Mouse (Mus musculus): ENCODE measurements around the gene Foxo4. TPM values are rescaled to one million over a fixed set of nuclear protein-coding genes. Genes with fewer than 3 reads are reported as not detected.

The Foxo4 gene
- 1.3 and 1.7 TPM in 2 replicates for polyA plus RNA-seq (2014; fragmentation: Nextera tagmentation; extraction: Ambion mirVana)

GRCm38 (mm10) chrX:101253952-101254729 lies at the start of gene Foxo4:
Gene Foxo4, plus strand, starts transcription at chrX:101254528.
- H3K27ac ChIP-seq (ENCODE audit: low read depth, low read length) = no peak within 1 kb of the TSS
- peak within 1 kb of the TSS; percentile 75 for H3K4me2 ChIP-seq
- H3K4me3 ChIP-seq (ENCODE audit: low read depth, low read length) = peak within 1 kb of the TSS; percentile 49
- H3K9me3 ChIP-seq (ENCODE audit: control insufficient read depth, low read length) = no peaks in the 10 kb centered on the region
- peak; percentile 97 for DNase-seq (ENCODE audit: low spot score, missing footprints)
- peak; percentile 90 for ATAC-seq (ENCODE audit: low FRiP score)
- H3K4me1 ChIP-seq (ENCODE audit: control insufficient read depth, insufficient read depth, low read length) = no peaks in the 10 kb centered on the region
- H3K36me3 ChIP-seq (ENCODE audit: control insufficient read depth, insufficient read depth, low read length) = no peaks in the 10 kb centered on the region
- peak within 1 kb of the TSS; percentile 54 for H3K9ac ChIP-seq (ENCODE audit: low read length)
- H3K27me3 ChIP-seq (ENCODE audit: control insufficient read depth, insufficient read depth, low read length) = no peaks in the 10 kb centered on the region
- 21% methylated on average over 47 of the region's 47 CpGs for WGBS

GRCm38 (mm10) chrX:101221834-101222795 lies 32.2 kb upstream of the Foxo4 start, which contains the start of gene Snx12:
Gene Snx12, minus strand, starts transcription at chrX:101222563.
- Histone ChIP-seq H3K4me3 (ENCODE audit: low read depth, low read length) (peak within 1 kb of the TSS; percentile 44), H3K36me3 (ENCODE audit: control insufficient read depth, insufficient read depth, low read length) (no peaks in the 10 kb centered on the region), H3K27me3 (ENCODE audit: control insufficient read depth, insufficient read depth, low read length) (peaks cover 6% of the 10 kb centered on the region), H3K27ac (ENCODE audit: low read depth, low read length) (peak within 1 kb of the TSS; percentile 60), H3K9ac (ENCODE audit: low read length) (peak within 1 kb of the TSS; percentile 53), H3K4me2 (peak within 1 kb of the TSS; percentile 53), H3K9me3 (ENCODE audit: control insufficient read depth, low read length) (no peaks in the 10 kb centered on the region), H3K4me1 (ENCODE audit: control insufficient read depth, insufficient read depth, low read length) (peaks cover 3% of the 10 kb centered on the region; the same call in 1 of the 2 replicates)
- ATAC-seq (ENCODE audit: low FRiP score) (peak; percentile 98), DNase-seq (ENCODE audit: low spot score, missing footprints) (peak; percentile 99)
- WGBS = 15% methylated on average over 55 of the region's 55 CpGs

GRCm38 (mm10) chrX:101222796-101223162 lies 31.5 kb upstream of the Foxo4 start:
- ATAC-seq (ENCODE audit: low FRiP score) (no peak), DNase-seq (ENCODE audit: low spot score, missing footprints) (no peak)
- Histone ChIP-seq H3K9ac (ENCODE audit: low read length) (peak overlapping the region; percentile 24; the same call in 1 of the 2 replicates), H3K4me3 (ENCODE audit: low read depth, low read length) (peak overlapping the region; percentile 44), H3K9me3 (ENCODE audit: control insufficient read depth, low read length) (no peaks in the 10 kb centered on the region), H3K4me1 (ENCODE audit: control insufficient read depth, insufficient read depth, low read length) (peaks cover 3% of the 10 kb centered on the region; the same call in 1 of the 2 replicates), H3K4me2 (peak overlapping the region; percentile 42), H3K27ac (ENCODE audit: low read depth, low read length) (no peak overlapping the region), H3K36me3 (ENCODE audit: control insufficient read depth, insufficient read depth, low read length) (no peaks in the 10 kb centered on the region), H3K27me3 (ENCODE audit: control insufficient read depth, insufficient read depth, low read length) (peaks cover 7% of the 10 kb centered on the region)
- 19% methylated on average over 7 of the region's 7 CpGs for WGBS

GRCm38 (mm10) chrX:101245011-101245410 lies 9.3 kb upstream of the Foxo4 start:
- Histone ChIP-seq H3K9me3 (ENCODE audit: control insufficient read depth, low read length) (no peaks in the 10 kb centered on the region), H3K27me3 (ENCODE audit: control insufficient read depth, insufficient read depth, low read length) (no peaks in the 10 kb centered on the region), H3K27ac (ENCODE audit: low read depth, low read length) (no peak overlapping the region), H3K36me3 (ENCODE audit: control insufficient read depth, insufficient read depth, low read length) (no peaks in the 10 kb centered on the region), H3K4me1 (ENCODE audit: control insufficient read depth, insufficient read depth, low read length) (no peaks in the 10 kb centered on the region), H3K9ac (ENCODE audit: low read length) (no peak overlapping the region), H3K4me3 (ENCODE audit: low read depth, low read length) (no peak overlapping the region), H3K4me2 (no peak overlapping the region)
- no peak for DNase-seq (ENCODE audit: low spot score, missing footprints)
- no peak for ATAC-seq (ENCODE audit: low FRiP score)
- WGBS = 33% methylated on average over 1 of the region's 1 CpGs

GRCm38 (mm10) chrX:101254740-101255139 lies 412 bp downstream of the Foxo4 start:
- peak; percentile 86 for DNase-seq (ENCODE audit: low spot score, missing footprints)
- H3K9ac ChIP-seq (ENCODE audit: low read length) = peak overlapping the region; percentile 54
- no peaks in the 10 kb centered on the region for H3K36me3 ChIP-seq (ENCODE audit: control insufficient read depth, insufficient read depth, low read length)
- no peak overlapping the region for H3K27ac ChIP-seq (ENCODE audit: low read depth, low read length)
- ATAC-seq (ENCODE audit: low FRiP score) = peak; percentile 9; the same call in 1 of the 2 replicates
- H3K4me3 ChIP-seq (ENCODE audit: low read depth, low read length) = peak overlapping the region; percentile 49
- H3K4me2 ChIP-seq = peak overlapping the region; percentile 75
- H3K4me1 ChIP-seq (ENCODE audit: control insufficient read depth, insufficient read depth, low read length) = no peaks in the 10 kb centered on the region
- no peaks in the 10 kb centered on the region for H3K27me3 ChIP-seq (ENCODE audit: control insufficient read depth, insufficient read depth, low read length)
- H3K9me3 ChIP-seq (ENCODE audit: control insufficient read depth, low read length) = no peaks in the 10 kb centered on the region
- WGBS = 7% methylated on average over 26 of the region's 26 CpGs

- no peaks in the 10 kb centered on the region for H3K9me3 ChIP-seq (ENCODE audit: control insufficient read depth, low read length)
- H3K27me3 ChIP-seq (ENCODE audit: control insufficient read depth, insufficient read depth, low read length) = no peaks in the 10 kb centered on the region
- H3K4me1 ChIP-seq (ENCODE audit: control insufficient read depth, insufficient read depth, low read length) = peaks cover 3% of the 10 kb centered on the region
- H3K4me2 ChIP-seq = no peak overlapping the region
- WGBS = 82% methylated on average over 13 of the region's 13 CpGs
- DNase-seq (ENCODE audit: low spot score, missing footprints) (no peak), ATAC-seq (ENCODE audit: low FRiP score) (no peak)
- H3K27ac ChIP-seq (ENCODE audit: low read depth, low read length) = no peak overlapping the region
- no peak overlapping the region for H3K4me3 ChIP-seq (ENCODE audit: low read depth, low read length)
- H3K9ac ChIP-seq (ENCODE audit: low read length) = no peak overlapping the region
- H3K36me3 ChIP-seq (ENCODE audit: control insufficient read depth, insufficient read depth, low read length) = no peaks in the 10 kb centered on the region
These were observed 2.3 kb downstream of the Foxo4 start for GRCm38 (mm10) chrX:101256603-101257002.

GRCm38 (mm10) chrX:101260441-101261325 lies 6.4 kb downstream of the Foxo4 start:
- peak; percentile 85 for DNase-seq (ENCODE audit: low spot score, missing footprints)

GRCm38 (mm10) chrX:101263892-101264291 lies 9.6 kb downstream of the Foxo4 start, which contains the start of gene Gm614:
Gene Gm614, minus strand, starts transcription at chrX:101263992.
- H3K4me3 ChIP-seq (ENCODE audit: low read depth, low read length) = no peak within 1 kb of the TSS
- ATAC-seq (ENCODE audit: low FRiP score) (no peak), DNase-seq (ENCODE audit: low spot score, missing footprints) (no peak)
- H3K27me3 ChIP-seq (ENCODE audit: control insufficient read depth, insufficient read depth, low read length) = no peaks in the 10 kb centered on the region
- H3K27ac ChIP-seq (ENCODE audit: low read depth, low read length) = no peak within 1 kb of the TSS
- H3K36me3 ChIP-seq (ENCODE audit: control insufficient read depth, insufficient read depth, low read length) = no peaks in the 10 kb centered on the region
- WGBS = 85% methylated on average over 1 of the region's 1 CpGs
- H3K9me3 ChIP-seq (ENCODE audit: control insufficient read depth, low read length) = no peaks in the 10 kb centered on the region
- H3K4me1 ChIP-seq (ENCODE audit: control insufficient read depth, insufficient read depth, low read length) = peaks cover 3% of the 10 kb centered on the region
- H3K9ac ChIP-seq (ENCODE audit: low read length) = no peak within 1 kb of the TSS
- H3K4me2 ChIP-seq = no peak within 1 kb of the TSS

More at GRCm38 (mm10) chrX:101260441-101261325, 6.4 kb downstream of the Foxo4 start:
- Histone ChIP-seq H3K4me1 (ENCODE audit: control insufficient read depth, insufficient read depth, low read length) (peaks cover 3% of the 10 kb centered on the region), H3K27me3 (ENCODE audit: control insufficient read depth, insufficient read depth, low read length) (no peaks in the 10 kb centered on the region), H3K36me3 (ENCODE audit: control insufficient read depth, insufficient read depth, low read length) (no peaks in the 10 kb centered on the region), H3K9ac (ENCODE audit: low read length) (peak overlapping the region; percentile 27; the same call in 1 of the 2 replicates), H3K27ac (ENCODE audit: low read depth, low read length) (peak overlapping the region; percentile 37), H3K4me2 (no peak overlapping the region; the same call in 1 of the 2 replicates), H3K9me3 (ENCODE audit: control insufficient read depth, low read length) (no peaks in the 10 kb centered on the region), H3K4me3 (ENCODE audit: low read depth, low read length) (no peak overlapping the region)
- 19% methylated on average over 11 of the region's 13 CpGs for WGBS
- ATAC-seq (ENCODE audit: low FRiP score) = peak; percentile 85
